Mouse (Mus musculus) thymus, postnatal 4 days (tissue): ENCODE measurements around the gene Scaf1.
A peak's percentile ranks its signal among the peaks of the same experiment; 100 is the strongest.
"Not testable (repeated sequence)": the region's sequence is repeated elsewhere in the genome, so short reads cannot be mapped to it uniquely, and the experiment has no call there.

ENCODE experiments used
- DNase-seq: peaks from one replicate; pipeline ENCODE4 v3.0.0; 2021

The Scaf1 gene

GRCm38 (mm10) chr7:45043307-45043706, 27.1 kb upstream of the Scaf1 start:
- DNase-seq: no peak

DNA sequence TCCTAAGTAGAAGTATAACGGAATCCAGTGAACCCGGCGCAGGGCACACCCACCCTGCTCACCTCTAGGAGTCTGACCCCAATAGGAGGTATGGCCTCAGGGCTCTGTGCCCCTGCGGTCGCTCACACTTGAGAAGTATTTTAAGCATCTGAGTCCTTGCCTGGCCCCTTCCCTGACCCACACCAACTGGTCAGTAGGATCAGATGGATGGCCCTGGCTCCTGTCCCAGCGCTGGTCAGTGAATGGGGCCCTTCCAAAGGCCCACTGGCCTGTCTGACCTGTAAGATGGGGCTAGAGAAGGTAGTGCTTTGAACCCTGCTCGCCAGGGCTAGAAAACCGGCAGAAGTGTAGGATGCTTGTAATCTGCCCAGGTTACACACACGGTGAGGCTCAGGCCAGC, 24.7 kb upstream of the Scaf1 start:
- DNase-seq: no peak

GRCm38 (mm10) chr7:45038411-45038810, 22.2 kb upstream of the Scaf1 start:
- DNase-seq: no peak

GRCm38 (mm10) chr7:45037720-45038361, 21.7 kb upstream of the Scaf1 start:
- peak; percentile 89 for DNase-seq

DNA sequence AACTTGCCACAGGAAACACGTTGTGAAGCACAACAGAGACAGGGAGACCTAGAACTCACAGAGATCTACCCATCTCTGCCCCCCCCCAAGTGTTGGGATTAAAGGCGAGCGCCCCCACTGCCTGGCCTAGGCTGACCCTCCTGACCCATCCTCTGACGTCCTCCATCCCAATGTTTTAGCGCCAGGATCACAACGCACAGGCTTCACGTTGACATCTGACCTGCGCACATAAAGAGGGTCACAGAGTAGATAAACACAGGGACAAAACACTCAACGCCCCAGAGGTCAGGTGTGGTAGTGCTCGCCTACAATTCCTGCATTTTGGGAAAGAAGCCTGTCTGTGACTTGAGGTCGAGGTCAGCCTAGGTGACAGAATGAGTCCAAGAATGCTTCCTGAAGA, 20.5 kb upstream of the Scaf1 start:
- no peak for DNase-seq

GRCm38 (mm10) chr7:45035631-45036030, 19.5 kb upstream of the Scaf1 start:
- no peak for DNase-seq

GRCm38 (mm10) chr7:45033722-45034359, 17.7 kb upstream of the Scaf1 start:
- DNase-seq: no peak

DNA sequence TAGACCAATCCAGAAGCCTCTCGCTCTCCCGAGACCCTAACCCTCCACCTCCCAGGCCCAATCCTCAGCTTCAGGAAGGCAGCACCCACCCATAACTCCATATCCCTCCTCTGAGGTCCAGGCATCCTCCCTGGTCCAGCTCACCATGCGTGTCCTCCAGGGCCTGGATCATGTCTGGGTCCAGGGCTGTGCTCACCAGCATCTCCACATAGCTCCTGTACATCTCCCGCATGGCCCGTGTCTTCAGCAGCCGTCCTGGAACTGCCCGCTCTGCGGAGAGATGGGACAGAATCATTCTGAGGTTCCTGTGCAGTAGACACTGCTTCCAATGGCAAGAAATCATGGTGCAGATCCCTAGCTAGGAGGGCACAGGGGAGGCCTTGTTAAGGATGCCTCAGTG, 14.7 kb upstream of the Scaf1 start:
- DNase-seq: no peak

GRCm38 (mm10) chr7:45029995-45030394, 13.8 kb upstream of the Scaf1 start:
- no peak for DNase-seq

DNA sequence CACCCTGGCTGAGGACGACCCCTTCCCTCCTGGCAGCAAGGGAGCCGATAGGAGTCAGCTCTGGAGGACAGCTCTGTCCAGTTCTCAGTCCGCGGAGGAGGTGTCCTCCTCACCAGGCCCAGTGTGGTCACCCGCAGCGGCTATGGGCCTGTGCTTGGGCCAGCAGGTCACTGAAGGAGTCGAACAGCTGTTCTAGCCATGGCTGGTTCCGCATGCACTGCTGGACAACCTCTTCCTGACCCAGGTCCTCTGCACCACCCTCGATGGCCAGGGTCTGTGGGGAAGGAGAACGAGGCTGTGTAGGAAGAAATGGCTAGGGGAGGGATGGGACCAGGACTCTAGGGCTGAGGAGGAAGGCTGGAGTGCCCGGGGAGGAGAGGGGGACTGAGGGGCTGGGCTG, 12.2 kb upstream of the Scaf1 start:
- no peak for DNase-seq

- DNase-seq: no peak
These were observed 11.6 kb upstream of the Scaf1 start for GRCm38 (mm10) chr7:45027761-45028160.

GRCm38 (mm10) chr7:45026256-45026655, 10.1 kb upstream of the Scaf1 start:
- no peak for DNase-seq

DNA sequence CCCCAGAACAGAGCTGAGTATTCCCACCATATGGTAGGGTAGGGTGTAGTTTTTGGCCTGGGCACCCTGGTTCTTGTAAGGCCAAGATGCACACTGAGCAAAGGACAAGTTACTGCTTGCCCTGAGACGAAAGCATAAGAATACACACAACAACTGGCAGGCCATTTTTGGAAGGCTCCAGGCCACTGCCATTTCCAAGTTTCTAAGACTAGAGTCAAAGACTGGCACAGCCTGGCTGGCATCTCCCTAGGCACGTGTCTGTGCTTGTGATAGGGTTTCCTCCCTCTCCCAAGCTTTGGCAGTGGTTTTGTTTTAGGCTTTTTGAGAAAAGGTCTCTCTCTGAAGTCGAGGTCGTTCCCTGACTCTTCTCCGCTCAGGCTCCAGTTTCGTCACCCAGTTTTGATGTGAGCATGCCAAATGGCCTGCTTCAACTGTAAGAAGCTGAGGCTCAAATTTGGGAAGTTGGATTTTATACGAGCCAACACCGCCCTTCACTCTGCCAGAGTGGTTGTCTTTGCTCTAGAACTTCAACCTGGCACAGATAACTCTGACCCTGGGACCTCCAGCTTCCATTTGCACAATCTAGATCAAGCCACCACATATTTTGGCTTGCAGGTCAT, 9.5 kb upstream of the Scaf1 start:
- DNase-seq: no peak

GRCm38 (mm10) chr7:45024281-45025248, 8.4 kb upstream of the Scaf1 start:
- no peak for DNase-seq

DNA sequence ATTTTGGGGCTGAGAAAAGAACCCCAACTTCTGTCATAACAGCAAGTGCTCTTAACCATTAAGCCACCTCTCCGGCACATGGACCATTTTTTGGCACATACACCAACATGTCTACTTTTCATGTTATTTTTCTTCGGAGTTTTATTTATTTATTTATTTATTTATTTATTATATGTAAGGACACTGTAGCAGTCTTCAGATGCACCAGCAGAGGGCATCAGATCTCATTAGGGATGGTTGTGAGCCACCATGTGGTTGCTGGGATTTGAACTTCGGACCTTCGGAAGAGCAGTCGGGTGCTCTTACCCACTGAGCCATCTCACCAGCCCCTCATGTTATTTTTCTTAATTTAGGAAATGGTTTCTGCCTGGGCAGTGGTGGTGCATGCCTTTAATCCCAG, 7.5 kb upstream of the Scaf1 start:
- not testable (repeated sequence) for DNase-seq

DNA sequence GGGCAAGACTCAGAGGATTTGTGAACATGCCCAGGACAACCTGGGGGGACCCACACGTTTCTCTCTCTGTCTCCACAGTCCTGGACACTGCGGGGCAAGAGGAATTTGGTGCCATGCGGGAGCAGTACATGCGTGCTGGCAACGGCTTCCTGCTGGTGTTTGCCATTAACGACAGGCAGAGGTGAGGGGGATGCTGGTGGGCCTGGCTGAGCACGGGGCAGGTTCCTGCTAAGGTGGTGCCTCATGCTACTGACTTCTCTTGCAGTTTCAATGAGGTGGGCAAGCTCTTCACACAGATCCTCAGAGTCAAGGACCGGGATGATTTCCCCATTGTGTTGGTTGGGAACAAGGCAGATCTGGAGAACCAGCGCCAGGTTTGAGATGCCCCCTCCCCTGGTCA, 4.1 kb upstream of the Scaf1 start:
- DNase-seq: no peak

DNA sequence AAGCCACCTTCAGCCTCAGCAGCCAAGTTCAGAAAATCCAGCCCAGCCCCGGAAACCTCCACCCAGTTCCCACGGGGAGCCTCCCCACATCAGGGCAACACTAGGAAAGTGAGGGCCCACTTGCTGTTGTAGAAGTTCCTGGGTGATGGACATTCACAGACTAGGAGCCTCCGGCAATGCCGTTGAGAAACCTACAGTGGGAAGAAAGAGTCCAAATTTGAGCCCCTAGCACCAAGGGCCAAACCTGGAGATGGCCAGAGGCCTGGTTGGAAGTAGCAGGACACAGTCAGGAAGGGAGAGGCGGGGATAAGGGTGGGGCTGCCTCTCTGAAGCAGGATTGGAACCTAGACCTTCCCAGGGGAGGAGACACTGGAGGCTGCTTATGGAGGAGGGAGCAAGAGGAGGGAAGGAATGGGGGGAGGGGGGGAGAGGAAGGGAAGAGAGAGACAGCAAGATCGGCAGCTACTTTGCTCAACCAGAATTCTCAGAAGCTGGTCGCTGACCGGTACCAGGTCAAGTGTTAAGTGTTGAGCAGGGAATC, 2.9 kb upstream of the Scaf1 start:
- DNase-seq: no peak

GRCm38 (mm10) chr7:45017242-45018061, 1.3 kb upstream of the Scaf1 start, which contains the start of gene Rras:
TSS of gene Rras (plus strand) at chr7:45017961.
- DNase-seq: peak; percentile 74

GRCm38 (mm10) chr7:45016761-45017160, 598 bp upstream of the Scaf1 start:
- no peak for DNase-seq

- no peak for DNase-seq
These were observed 713 bp downstream of the Scaf1 start for GRCm38 (mm10) chr7:45015344-45015956.

GRCm38 (mm10) chr7:45014096-45014451, 2.1 kb downstream of the Scaf1 start:
- DNase-seq: no peak
